ENCODE assay signal across 8 mouse cellular contexts in the genomic region with DNA sequence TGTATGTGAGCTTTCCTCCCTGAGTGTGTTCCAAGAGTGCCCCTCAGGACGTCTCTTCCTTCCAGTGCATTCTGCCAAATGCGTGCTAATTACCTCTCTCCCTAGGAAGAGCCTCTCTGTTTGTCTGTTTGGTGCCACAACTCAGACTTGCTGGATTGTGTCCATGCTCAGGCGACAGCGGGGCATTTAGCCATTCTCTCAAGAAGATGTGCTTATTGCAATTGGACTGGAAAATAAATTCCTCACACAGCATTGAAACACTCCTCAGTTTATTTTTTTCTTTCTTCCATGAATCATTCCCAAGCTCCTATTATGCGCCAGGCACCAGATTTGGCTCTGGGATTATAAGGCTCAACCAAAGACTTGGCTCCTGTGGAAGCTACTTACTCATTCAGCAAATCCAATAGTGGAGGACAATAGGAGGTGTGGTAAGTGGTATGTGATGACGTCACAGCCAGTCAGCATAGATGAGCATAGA. TPM values are rescaled to one million over a fixed set of nuclear protein-coding genes. Genes with fewer than 3 reads are reported as not detected.
DNase-seq lines count a peak whose midpoint lies in the region; ATAC-seq and TF ChIP-seq lines count a peak whose summit lies in the region.
"Had no signal": no experiment of that assay in that cellular context is flagged by ENCODE, and none has a peak within 500 bp of the region (broad histone marks: within the 10 kb centered on the region; RNA-seq: fewer than 3 reads in every experiment).

No protein-coding gene starts in this region.

- WGBS in forebrain, embryonic 16.5 days = 21% methylated on average over 6 of the region's 6 CpGs
- WGBS in kidney, adult 2 months = 66% methylated on average over 6 of the region's 6 CpGs

- intact Hi-C loops in left cerebral cortex, postnatal 10 days (cut with DNase I) = no loop called here

- peaks cover 8% of the 10 kb centered on the region for H3K4me1 ChIP-seq in forebrain, embryonic 16.5 days (replicated peaks; ENCODE audit: control insufficient read depth, insufficient read depth, low read length)
- no peaks in the 10 kb centered on the region for H3K4me1 ChIP-seq in kidney, adult 2 months (ENCODE audit: control insufficient read depth, insufficient read depth, low read length)

- no peak overlapping the region for H3K4me3 ChIP-seq in forebrain, embryonic 16.5 days (replicated peaks; ENCODE audit: low read length)
- H3K4me3 ChIP-seq in kidney, adult 2 months (ENCODE audit: insufficient read depth, low read depth, low read length) = no peak overlapping the region
- H3K4me3 ChIP-seq: midbrain, embryonic 12.5 days had no signal

- H3K9ac ChIP-seq in forebrain, embryonic 16.5 days (replicated peaks; ENCODE audit: low read depth, low read length) = no peak overlapping the region
- H3K9ac ChIP-seq: midbrain, embryonic 12.5 days had no signal

- H3K27me3 ChIP-seq in forebrain, embryonic 16.5 days (replicated peaks; ENCODE audit: control insufficient read depth, insufficient read depth, low read length) = no peaks in the 10 kb centered on the region
- no peaks in the 10 kb centered on the region for H3K27me3 ChIP-seq in kidney, adult 2 months (replicated peaks; ENCODE audit: control insufficient read depth, insufficient read depth, low read length)
- H3K27me3 ChIP-seq: midbrain, embryonic 12.5 days had no signal

- H3K36me3 ChIP-seq in forebrain, embryonic 16.5 days (ENCODE audit: control insufficient read depth, insufficient read depth) = no peaks in the 10 kb centered on the region
- no peaks in the 10 kb centered on the region for H3K36me3 ChIP-seq in kidney, adult 2 months (ENCODE audit: control insufficient read depth, insufficient read depth, low read length)
- H3K36me3 ChIP-seq: midbrain, embryonic 12.5 days had no signal

- peak; percentile 86 for ATAC-seq in forebrain, embryonic 16.5 days

- peak overlapping the region; percentile 14; the same call in 1 of the 2 replicates for H3K4me2 ChIP-seq in forebrain, embryonic 16.5 days (ENCODE audit: low read length)
- H3K4me2 ChIP-seq: midbrain, embryonic 12.5 days had no signal

- H3K27ac ChIP-seq in forebrain, embryonic 16.5 days (ENCODE audit: low read length) = peak overlapping the region; percentile 26; the same call in 1 of the 2 replicates
- no peak overlapping the region for H3K27ac ChIP-seq in kidney, adult 2 months (ENCODE audit: insufficient read depth, low read depth, low read length)
- H3K27ac ChIP-seq: midbrain, embryonic 12.5 days had no signal

- no peak for TF ChIP-seq POLR2A in kidney, adult 2 months (IDR thresholded peaks at IDR 0.05; ENCODE audit: low read depth, low read length)

- no peaks in the 10 kb centered on the region for H3K9me3 ChIP-seq in forebrain, embryonic 16.5 days (ENCODE audit: control insufficient read depth, low read length)
- H3K9me3 ChIP-seq: midbrain, embryonic 12.5 days had no signal

- no peak for TF ChIP-seq CTCF in kidney, adult 2 months (conservative IDR thresholded peaks at IDR 0.05; ENCODE audit: insufficient read depth, insufficient read length, low read depth, low read length)

- DNase-seq in 3134 (ENCODE audit: extremely low read depth, insufficient read length, low spot score) = peak; percentile 25
- DNase-seq in Muller cell, postnatal 12 days (ENCODE audit: inconsistent ontology term) = peak; percentile 95
- DNase-seq in left cerebral cortex, postnatal 10 days (ENCODE audit: extremely low spot score in 1 of 2, low spot score in 2 of 2) = peak; percentile 30 to 72
- DNase-seq in kidney, adult 2 months = no peak
- no peak for DNase-seq in thymus, postnatal 10 days (ENCODE audit: low spot score in 2 of 2)
- no peak for DNase-seq in lung, postnatal 25 days (ENCODE audit: low spot score)

RNA-seq across cellular contexts. Expression of a gene that starts 45.8 kb away (rescaled TPM):
- polyA plus RNA-seq in forebrain, embryonic 16.5 days (2015; fragmentation: Nextera tagmentation; extraction: Ambion mirVana) = 25.1 and 31.2 TPM in 2 replicates
- 1 to 10 TPM; 3.1 to 4.1 TPM for total RNA-seq in left cerebral cortex, postnatal 10 days (2021)
- 0.11 and 0.30 TPM in 2 replicates for polyA plus RNA-seq in kidney, adult 2 months (2012; rRNA removed)

Comparison
In these comparisons a context has a peak if more than half of its experiments do, and no peak if none do; other contexts are left out.
1. DNase-seq: peak in 3134 (single experiment), Muller cell, postnatal 12 days (single experiment) and left cerebral cortex, postnatal 10 days (2 of 2); none in kidney, adult 2 months (single experiment), thymus, postnatal 10 days (0 of 2) and lung, postnatal 25 days (single experiment).
2. RNA of a gene that starts 45.8 kb away (polyA plus RNA-seq): 25.1 to 31.2 TPM in forebrain, embryonic 16.5 days; 0.11 to 0.30 TPM in kidney, adult 2 months; every median in the first group is over 10 times any median in the second.